Mouse (Mus musculus) G1E (cell line): ENCODE data around the gene Lrcol1.

ENCODE experiments used
- CTCF ChIP-seq: IDR thresholded peaks from 2 replicates; pipeline ENCODE4 v1.5.1; 2012; ENCODE audit warnings: low read depth, low read length, inconsistent platforms, mixed read lengths
- GATA1 ChIP-seq: IDR thresholded peaks from 2 replicates; pipeline ENCODE4 v1.6.1; 2012; ENCODE audit warnings: borderline replicate concordance, low read length, inconsistent platforms, mixed read lengths
- GATA2 ChIP-seq: IDR thresholded peaks from 2 replicates; pipeline ENCODE4 v1.6.1; 2012; ENCODE audit warnings: low read depth, low read length, inconsistent platforms, borderline replicate concordance
- POLR2AphosphoS5 ChIP-seq: IDR thresholded peaks from 2 replicates; pipeline ENCODE4 v1.6.1; 2012; ENCODE audit warnings: low read depth, low read length, inconsistent platforms; ENCODE audit not compliant: insufficient replicate concordance
- TAL1 ChIP-seq: conservative IDR thresholded peaks from 2 replicates; pipeline ENCODE4 v1.6.1; 2012; ENCODE audit warnings: low read depth, low read length, inconsistent platforms, mixed read lengths

GRCm38 (mm10) chr5:110296637-110297036 is 47.9 kb upstream of the Lrcol1 start:
- TF ChIP-seq CTCF (no peak), GATA1 (no peak), GATA2 (no peak), TAL1 (no peak), POLR2AphosphoS5 (no peak)
